Mouse (Mus musculus) urinary bladder, postnatal 25 days (tissue): ENCODE data around the gene Rspo3.

Experiments
- DNase-seq: peaks from one replicate; pipeline ENCODE4 v3.0.0; 2022; ENCODE audit warnings: low spot score

Rspo3 gene

DNA sequence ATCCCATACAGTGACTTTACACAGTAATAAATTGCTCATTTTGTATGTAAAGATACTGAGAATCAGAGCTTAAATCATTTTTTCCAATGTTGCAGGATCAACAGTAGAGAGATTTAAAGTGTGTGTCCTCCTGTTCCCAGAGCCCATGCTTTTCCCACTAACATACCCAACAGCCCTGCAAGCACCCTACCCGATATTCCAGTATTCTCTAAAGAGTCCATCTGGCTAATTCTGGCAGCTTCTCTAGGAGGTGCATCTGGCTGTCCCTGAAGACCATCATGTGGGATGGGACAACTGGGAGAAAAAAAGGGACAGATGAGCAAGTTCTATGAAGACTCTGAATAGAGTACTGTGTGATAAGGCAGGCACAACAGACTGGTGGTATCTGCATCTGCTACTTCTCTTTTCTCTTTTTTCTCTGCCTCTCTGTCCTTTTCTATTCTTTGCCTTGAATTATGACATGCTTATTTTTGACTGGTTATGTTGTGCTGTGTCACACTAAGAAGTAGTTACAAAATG lies 102.7 kb downstream of the Rspo3 start:
- no peak for DNase-seq

DNA sequence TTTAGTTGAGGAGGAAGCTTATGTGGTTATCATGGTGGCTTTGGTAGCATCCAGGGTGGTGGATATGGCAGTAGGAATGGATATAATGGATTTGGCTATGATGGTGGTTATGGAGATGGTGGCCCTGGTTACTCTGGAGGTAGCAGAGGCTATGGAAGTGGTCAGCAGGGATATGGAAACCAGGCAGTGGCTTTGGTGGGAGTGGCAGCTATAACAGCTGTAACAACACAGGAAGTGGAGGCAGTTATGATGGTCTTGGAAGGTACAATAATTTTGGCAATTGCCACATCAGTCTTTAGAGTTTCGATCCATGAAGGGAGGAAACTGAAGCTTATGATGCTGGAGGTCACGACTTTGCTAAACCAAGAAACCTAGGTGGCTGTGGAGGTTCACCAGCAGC lies 109.0 kb downstream of the Rspo3 start:
- DNase-seq, result no peak

DNA sequence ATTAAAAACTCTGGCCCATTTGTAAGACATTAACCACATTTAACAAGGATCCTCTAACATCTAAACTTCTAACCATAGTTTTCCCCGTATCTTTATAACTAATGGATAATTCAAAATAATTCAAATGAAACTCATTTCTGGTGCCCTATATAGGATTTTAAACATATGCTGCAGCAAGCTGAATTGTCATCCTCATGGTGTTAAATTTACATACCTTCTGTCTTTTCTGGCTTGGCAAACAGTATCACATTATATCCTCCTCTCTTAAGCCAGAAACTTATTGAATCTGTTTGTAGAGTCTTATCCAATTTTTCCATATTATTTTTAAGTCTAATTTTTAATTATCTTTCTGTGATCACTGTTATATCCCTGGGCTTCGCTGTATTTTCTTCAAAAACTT lies 111.1 kb downstream of the Rspo3 start:
- DNase-seq, result no peak

DNA sequence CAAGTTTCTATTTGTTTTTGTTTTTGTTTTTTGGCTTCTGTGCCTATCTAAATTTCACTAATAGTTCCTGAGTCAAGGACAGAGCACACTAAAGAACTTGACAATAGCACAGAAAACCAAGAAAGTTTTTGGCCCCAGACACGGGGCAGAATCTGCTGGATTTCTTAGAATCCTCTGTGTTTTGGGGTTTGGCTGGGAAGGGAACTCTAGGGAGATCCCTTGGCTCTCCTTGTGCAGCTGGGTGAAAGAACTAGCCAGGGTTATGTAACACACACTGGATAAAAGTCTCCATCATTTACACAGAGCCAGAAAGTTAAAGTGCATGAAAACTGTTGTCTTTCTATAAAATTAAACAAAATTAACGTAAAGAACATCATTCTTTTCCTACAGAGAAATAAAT lies 121.3 kb downstream of the Rspo3 start:
- no peak for DNase-seq

DNA sequence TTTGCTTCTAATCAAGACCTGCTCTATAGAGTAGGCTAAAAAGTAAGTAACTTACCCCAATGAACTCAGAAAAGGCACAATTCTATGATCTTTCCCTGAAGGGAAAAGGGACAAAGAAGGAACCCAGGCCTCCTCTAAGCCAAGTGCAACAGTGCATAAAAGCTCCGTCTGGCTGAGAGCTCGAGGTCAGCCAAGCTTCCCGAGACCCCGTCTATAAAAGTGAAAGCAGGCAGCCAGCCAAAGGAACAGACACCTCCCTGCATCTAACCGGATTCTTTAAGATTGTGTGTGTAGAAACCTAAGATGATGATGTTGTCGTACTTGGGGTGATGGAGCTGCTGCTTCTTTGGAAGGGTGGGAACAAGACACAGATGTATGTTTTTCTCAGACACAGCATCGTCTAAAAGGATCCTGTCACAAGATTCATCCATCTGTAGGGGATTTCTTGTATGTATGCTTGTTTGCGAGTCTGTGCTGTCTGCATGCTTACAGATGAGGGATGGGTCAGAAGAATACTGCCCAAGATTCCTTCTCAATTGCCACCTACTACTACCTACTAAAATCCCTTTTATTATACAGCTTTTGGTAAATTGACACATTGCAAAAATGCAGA lies 132.9 kb downstream of the Rspo3 start:
- no peak for DNase-seq
